Mouse (Mus musculus) gastrocnemius, postnatal 10 days (tissue): ENCODE measurements around the gene Gm14214. TPM values are rescaled to one million over a fixed set of nuclear protein-coding genes. Genes with fewer than 3 reads are reported as not detected.

ENCODE experiments used
- DNase-seq: peaks from one replicate; pipeline ENCODE4 v3.0.0; 2021; ENCODE audit warnings: mixed read lengths
- total RNA-seq, 2 experiments: library from RNA; stranded (reverse); gene quantifications; 2 replicates each; pipeline ENCODE4 v1.2.3; 2021

The Gm14214 gene
- total RNA-seq, 2 experiments from 2014 or later: not detected

DNA sequence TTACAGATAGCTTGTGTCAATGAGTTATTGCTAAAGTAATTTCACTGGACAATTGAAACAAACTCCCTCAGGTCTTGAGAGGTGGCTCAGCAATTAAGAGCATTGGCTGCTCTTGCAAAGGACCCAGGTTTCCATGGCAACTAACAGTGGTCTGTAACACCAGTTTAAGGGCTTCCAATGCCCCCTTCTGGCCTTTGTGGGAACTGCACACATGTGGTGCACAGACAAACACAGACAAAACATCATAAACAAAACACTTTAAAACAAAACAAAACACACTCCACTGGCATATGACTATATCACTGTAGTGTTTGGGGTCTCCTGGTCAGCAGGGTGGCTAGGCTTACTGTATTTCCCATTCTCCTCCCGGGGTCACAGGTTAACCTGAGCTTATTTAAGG lies 4.2 kb upstream of the Gm14214 start:
- DNase-seq: peak; percentile 23

DNA sequence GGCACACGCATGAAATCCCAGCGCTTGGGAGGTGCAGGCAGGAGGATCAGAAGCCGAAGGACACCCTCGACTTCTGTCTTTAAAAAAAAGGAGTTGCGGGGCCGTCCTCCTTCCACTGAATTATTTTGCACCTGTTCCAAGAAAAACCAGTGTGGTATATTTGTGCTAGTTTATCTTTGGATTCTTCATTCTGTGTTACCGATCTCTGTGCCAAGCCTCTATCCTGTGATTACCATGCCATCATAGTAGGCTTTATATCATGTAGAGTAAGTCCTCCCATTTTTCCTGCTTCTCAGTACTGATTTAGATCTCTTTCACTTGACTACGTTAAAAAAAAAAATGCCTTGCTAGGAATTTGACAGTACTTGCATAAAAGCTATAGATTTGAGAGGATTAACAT lies 1.8 kb upstream of the Gm14214 start:
- DNase-seq: no peak

DNA sequence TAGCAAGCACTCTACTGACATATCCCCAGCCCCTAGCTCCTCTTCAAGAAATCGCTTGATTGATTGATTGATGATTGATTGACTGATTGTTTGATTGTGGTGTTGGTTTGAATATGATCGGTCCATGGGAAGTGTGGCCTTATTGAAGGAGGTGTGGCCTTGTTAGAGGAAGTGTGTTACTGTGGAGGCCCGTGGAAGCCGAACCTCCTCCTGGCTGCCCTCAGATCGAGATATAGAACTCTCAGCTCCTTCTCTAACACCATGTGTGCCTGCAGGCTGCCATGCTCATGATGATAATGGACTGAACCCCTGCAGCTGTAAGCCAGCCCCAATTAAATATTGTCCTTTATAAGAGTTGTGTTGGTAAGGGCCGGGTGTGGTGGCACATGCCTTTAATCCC lies 2.8 kb downstream of the Gm14214 start:
- no peak for DNase-seq

DNA sequence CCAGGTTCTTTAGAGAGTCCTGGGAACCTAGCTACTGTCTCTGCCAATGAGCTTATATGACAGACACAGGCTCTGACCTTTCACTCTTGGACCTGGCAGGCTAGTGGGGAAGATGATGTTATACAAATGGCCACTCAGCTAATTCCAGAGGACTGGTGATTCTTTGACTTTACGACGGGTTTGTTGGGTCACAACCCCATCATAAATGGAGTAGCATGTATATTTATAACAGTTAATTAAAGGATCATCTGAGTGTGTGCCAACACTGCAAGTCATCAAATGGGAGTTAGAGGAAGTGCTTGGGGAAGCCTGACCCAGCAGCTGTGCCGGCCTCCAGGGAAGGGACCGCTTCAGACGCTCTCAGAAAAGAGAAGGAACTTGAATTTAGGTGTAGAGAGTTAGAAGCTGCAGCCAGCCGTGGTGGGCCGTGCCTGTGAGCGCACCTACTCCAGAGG lies 4.2 kb downstream of the Gm14214 start:
- no peak for DNase-seq

DNA sequence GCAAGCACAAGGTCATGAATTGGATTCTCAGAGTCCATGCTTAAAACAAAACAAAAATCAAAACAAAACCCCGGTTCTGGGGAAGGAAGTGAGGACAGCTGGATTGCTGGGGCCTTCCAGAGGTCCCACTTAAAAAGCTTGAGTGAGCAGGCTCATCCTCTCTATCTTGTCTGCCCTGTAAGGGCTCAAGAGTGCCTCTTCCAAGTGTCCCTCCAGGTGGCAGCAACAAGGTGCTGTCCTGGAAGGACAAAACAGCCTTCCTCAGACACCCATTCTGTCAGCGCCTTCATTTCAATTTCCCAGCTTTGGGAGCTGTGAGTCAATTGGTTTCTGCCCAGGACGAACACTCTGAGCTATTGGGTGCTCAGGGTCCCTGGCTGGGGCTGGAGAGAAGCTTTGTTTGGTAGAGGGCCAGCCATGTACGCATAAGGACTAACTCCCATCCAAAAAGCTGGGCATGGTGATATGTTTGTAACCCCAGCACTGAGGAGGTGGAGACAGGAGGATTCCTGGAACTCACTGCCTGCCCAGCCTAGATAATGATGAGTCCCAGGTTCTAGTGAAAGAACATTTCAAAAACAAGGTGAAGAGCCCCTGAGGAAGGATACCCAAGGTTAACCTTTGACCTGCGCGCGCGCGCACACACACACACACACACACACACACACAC lies 4.9 kb downstream of the Gm14214 start:
- no peak for DNase-seq

DNA sequence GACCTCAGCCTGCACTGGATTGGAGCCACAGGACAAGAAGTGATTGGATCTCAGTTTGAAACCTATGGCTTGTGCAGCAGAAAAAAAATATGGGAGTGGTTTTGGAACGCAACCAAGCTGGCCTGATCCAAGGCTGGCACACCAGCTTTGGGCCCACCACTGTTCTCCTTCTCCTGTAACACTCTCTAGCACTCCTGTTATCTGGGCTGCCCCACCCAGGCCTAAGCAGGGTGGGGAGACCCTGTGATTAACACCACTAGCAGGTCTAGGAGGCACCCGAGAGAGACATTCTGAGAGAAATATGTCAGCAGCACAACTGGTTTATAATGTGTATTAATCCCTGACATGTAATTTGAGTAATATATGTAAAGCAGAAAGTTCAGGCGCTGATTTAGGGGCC lies 6.6 kb downstream of the Gm14214 start:
- DNase-seq: no peak

DNA sequence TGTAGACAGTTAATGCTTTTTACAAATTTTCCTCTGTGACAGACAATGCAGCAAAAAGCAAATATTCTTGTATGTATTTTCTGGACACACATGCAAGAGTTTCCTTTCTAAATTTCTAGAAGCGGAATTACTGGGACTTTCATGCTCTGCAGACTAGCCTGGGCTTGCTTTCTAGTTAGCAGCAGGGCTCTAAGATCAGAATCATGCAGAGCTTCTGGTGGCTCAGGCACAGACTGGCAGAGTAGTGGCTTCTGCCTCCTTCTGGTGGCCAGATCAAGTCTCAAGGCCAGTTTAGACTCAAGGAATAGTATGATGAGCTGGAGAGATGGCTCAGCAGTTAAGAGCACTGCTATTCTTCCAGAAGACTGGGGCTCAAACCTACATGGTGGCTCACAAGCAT lies 11.4 kb downstream of the Gm14214 start:
- no peak for DNase-seq

DNA sequence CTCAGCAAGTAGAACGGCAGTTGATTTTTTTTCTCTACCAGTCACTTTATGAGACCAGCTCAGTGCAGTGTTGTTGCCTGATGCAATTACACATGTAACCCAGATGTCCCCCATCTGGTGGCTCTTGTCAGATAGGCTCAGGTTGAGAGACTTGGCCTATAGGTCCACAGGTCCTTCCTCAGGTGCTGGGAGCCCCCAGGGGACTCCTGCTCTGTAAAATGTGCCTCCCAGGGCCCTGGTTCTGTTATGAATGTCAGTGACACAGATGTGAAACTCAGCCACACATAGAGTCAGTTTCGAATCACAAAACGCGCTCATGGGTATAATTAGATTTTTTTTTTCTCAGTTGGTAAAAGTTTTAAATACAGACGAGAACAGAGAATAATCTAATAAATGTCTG lies 12.1 kb downstream of the Gm14214 start:
- no peak for DNase-seq

DNA sequence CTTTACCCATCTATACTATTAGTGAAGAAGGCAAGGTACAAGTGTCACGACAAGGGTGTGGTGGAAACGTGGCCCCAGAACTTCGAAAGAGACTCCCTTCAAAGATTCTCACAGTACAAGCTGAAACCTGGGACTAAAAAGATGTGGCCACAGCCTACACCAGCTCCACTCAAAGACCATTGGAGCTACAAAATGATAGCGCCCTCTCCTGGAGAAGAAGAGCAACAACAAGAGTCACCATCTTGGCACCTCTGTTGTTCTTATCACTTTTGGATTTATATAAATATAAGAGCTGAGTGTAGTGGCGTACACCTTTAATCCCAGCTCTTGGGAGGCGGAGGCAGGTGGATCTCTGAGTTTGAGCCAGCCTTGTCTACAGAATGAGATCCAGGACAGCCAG lies 14.0 kb downstream of the Gm14214 start:
- DNase-seq: no peak

DNA sequence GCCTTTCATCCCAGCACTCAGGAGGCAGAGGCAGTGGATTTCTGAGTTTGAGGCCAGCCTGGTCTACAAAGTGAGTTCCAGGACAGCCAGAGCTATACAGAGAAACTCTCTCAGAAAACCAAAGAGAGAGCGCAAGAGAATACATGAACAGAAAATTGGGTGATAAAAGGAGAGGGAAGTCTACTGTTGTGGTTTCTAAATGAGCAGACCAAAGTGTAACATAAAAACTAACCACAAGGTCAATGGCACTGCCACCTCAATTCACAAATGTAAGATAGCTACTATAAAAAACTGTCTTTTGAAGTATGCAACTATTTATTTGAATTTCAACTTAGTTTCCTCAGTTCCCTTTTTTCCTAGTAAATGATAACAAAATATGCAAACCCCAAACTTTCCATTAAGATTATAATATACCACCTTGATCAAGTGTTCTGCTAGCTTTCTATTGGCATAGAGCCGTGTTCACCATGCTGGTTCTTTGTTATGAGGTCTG lies 15.7 kb downstream of the Gm14214 start:
- DNase-seq: no peak

DNA sequence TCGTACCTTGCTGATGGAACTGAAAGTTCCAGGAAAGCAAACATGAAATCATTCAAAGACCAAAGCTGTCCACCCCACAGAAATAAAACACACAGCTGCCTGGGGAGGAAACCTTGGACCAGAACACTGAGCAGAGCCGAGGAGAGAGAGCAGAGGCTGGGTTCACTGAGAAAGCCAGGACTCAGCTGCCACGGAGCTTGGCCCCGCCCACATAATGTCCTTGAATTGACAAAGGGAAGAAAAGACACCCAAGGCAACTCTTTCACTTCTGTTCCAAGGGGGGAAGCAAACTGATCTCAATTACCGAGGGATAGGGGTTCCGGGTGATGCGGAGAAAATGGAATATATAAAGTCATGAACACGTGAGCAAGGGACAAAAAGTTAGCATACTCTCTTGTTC lies 17.9 kb downstream of the Gm14214 start:
- no peak for DNase-seq

DNA sequence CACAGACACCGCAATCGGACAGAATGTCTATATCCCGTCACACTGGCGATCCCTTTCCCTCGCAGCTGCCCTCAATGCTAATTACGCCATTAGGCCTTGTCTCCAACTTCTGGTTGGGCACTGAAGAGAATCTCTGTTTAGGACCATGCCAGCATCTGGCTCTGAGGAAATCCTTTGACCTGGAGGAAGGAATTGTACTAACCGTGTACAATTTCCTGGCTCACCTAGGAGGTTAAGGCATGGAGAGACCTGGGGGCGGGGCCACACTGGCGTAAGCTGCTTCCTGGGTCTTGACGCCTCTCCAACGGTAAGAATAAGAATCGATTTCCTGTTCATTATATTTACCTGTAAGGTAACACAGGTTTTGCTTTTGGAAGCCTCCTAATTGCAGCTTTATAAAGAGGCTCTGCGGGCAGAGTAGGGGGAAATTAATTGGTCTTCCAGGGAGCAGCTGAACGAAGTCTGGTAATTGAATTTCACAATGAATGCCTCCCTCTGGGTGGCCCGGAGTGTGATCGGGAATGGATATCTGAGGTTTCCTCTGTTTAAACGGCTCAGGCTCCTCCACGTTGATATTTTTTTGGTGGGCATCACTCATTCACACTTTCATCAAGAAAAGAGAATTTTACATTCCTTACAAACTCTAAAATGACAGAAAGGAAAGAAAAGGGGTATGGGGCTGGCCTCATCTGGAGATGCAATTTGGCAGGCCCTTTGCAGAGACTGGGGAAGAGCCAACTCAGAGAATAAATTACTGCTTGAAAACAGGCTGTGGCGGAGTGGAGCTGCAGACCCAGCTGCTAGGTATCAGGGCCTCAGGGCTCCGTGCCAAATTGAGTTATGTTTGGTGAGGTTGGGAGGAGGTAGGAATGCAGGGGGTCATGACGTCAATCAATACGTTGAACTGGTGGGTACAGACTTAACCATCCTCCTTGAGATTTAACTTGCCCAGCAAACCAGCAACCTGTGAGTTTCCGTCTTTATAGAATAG lies 20.5 kb downstream of the Gm14214 start:
- DNase-seq: peak; percentile 42

DNA sequence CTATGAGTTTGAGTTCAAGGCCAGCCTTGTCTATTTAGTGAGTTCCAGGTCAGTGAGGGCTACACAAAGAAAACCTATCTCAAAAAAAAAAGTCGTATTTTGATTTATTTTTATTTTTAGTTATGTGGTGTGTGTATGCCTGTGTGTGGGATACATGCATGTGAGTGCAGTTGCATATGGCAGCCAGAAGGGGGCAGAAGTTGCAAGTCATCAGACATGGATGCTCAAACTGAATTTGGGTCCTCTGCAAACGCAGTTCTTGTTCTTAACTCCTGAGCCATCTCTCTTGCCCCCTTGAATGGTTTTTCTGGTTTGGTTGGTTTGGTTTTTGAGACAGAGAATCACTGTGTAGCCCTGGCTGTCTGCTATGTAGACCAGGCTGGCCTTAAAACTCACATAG lies 21.4 kb downstream of the Gm14214 start:
- no peak for DNase-seq

DNA sequence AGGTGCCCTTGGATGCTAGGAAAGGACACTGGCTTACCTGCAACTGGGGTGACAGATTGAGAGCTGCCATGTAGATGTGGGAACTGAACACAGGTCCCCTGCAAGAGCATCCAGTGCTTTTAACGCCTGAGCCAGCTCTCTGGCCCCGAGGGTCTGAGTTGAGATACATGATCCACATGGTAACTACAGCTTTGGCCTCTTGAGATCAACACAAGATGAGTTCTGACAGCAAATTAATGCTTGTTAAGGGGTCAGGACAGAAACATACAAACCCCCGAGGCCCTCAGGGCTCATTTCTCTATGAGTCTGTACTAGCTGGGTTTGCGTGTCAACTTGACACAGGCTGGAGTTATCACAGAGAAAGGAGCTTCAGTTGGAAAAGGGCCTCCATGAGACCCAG lies 25.9 kb downstream of the Gm14214 start:
- no peak for DNase-seq

DNA sequence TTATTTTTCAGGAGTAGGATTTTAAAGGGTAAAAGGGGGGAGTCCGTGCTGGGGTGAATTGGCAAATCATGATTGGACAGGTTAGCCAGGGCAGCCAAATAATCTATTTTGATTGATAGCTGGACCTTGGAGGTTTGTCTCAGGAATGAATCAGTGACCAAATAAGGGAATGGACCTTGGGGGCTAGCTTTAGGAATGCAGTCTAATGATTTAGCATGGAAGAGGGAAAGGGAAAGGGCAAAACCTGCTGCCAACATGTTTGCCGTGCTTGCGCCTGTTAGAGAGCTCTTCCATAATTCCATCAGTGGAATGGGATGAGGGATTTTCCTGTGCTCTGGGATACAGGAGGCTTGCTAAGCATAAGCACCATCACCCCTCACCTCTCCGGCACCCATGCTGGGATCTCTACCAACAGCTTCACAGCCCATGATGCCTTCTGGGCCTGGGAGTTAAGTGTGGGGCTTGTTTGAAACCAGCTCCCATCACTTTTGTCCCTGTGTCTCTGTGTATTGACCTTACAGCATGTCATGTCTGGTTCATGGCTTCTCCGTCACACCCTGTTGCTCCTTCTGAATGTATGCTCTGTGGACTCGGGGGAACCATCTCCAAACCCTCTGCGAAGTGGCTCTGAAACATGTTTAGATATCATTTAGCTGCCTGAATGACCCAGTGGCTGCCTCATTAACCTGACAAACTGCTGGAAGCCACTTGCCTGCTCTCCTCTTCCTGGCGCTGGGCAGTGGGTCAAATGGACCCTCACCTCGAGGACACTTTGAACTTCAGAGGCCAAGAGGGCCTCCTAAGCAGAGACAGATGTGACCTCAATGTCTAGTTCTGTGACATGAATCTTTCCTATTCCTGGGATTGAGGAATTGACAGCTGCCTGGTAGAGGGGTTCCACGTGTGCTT lies 26.7 kb downstream of the Gm14214 start:
- DNase-seq: no peak

DNA sequence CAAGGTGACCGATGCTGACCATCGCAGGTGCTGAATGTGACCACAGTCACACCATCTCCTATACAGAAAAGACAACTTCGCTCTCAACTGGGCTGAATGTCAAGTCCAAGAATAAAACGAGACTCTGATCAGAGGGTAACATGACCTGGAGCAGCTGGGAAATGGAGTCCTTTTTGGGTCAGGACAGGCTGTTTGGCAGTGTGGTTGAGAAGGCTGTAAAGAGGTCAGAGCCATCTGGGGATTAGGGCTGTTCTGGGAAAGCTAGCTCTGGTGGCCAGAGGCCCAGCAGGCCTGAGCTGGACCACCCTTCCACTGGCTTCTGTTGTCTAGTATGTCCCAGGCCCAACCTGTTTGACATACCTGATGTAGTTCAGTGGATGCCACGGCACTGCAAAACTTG lies 31.2 kb downstream of the Gm14214 start:
- no peak for DNase-seq

DNA sequence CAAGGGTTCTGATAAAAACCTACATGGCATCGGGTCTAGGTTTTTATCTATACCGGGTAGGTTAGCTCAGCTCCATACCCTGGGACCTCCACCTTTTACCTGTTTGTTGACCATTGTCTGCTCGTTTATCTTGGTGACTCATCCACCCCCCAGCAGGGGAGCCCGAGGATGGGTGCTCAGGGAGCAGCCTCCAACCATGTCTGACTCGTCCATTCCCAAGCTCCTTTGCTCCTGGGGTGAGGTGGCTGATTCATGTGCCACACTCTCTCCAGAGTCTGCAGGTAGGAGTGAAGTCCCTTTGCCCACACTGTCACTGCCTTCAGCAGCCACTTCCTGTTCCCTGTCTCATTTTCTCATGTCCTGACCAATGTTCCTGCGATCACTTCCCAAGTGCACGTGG lies 33.8 kb downstream of the Gm14214 start:
- DNase-seq: no peak

DNA sequence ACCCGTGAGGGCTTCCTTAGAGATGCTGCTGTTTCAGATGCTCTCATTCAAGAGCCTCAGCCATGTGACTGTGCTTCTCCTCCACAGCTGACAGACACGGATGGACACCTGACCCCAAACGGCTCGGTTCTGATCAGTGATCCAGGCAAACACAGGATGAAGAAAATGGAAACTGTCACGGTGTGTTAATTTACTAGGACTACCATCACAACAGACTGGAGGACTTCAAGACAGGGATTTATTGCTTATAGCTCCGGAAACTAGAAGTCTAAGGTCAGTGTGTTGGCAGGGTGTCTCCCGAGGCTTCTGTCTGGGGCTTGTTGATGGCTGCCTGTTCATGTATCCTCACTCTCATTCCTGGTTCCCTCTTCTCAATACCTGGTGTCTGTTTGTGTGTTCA lies 34.4 kb downstream of the Gm14214 start:
- no peak for DNase-seq

DNA sequence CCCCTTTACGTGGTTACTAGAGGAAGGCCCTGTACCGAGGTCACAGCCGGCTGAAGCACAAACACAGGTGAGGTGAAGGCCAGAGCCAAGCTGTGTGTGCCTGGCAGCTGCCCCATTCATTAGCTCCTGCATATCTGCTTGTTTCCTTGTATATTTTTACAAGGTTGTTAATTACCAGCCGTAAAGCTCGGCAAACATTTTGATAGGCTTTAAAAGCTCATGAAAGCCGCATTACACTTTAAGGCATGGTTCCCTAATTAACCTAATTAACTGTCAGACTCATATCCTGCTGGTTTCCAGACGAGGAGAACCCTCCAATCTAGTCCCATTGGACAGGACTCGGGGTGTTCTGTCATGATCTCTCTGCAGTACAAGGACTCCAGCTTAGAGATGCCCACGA lies 34.9 kb downstream of the Gm14214 start:
- no peak for DNase-seq

DNA sequence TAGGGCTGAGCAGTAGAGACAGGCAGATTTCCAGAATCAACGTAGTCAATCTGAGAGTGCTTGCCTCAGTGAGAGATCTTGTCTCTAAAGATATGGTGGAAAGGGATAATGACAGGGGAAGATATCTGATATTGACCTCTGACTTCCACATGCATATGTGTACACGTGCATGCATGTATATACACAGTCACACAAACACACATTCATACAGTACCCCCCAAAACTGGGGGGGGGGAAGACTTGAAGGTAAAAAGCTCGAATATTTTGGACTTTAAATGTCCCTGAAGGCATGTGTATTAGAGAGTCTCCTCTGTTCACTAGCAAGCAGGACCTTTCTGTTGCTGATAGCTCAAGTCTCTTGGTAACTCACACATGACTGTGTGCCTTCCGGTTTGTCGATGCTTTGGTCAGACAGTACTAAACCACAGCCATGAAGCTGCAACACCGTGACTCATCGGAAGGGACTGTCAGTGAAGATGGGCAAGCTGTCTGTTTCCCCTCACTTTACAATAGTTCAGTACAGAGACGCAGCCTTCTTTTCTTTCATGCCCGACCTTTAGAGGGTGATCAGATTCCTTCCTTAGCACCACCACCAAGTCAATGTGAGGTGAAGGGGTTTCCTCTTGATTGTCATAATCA lies 37.2 kb downstream of the Gm14214 start:
- DNase-seq: no peak

DNA sequence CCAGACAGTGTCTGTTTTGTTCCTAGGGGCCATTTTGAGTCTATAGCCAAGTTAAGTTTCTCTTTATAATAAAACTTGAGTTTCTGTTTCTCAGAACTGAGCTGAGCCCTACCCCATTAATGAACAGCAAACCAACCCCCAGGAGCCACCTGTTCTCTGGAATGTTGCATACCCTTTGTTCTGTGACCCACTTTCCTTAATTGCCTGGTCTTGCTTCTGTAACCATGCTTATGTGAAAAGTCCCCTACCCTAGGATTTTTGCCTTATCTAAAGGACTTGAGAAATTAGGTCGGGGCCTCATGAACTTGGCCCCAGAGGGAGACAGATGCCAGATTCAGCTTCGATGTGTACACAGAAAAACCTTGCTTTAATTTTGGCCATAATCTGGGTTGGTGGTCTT lies 37.9 kb downstream of the Gm14214 start:
- DNase-seq: no peak

DNA sequence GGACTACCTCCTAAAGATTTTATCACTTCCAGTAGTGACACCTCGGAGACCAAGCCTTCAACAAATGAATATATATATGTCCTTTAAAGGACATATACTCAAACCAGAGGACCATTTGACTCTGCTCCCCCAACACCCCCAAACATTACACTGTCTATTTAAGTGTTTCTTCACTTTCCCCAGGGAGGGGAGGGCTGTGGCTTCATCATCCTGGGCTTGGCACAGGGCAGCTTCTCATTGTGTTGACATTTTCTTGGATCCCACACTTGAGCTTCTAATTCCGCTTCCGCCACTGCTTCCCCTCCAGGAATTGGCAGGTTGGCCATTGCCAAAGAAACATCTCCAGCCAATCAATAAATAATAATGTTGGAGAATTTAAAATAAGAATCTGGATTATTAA lies 39.0 kb downstream of the Gm14214 start:
- DNase-seq: no peak
